10 mouse cellular contexts compared by ENCODE assay signal in genomic region chr16:93535151-93535853, GRCm38 (mm10).
"Had no signal": no experiment of that assay in that cellular context is flagged by ENCODE, and none has a peak within 500 bp of the region (broad histone marks: within the 10 kb centered on the region; RNA-seq: fewer than 3 reads in every experiment).

No protein-coding gene starts in this region.

- H3K4me3 ChIP-seq: left cerebral cortex, adult 2 months; limb, embryonic 10.5 days; liver, embryonic 15.5 days; midbrain, embryonic 13.5 days; neural tube, embryonic 15.5 days had no signal

- DNase-seq: kidney, adult 2 months; kidney, postnatal 25 days; right cerebral cortex, adult 18-20 months; right cerebral cortex, postnatal 25 days; thymus, postnatal 14 days had no signal

- H3K27ac ChIP-seq: left cerebral cortex, adult 2 months; limb, embryonic 10.5 days; liver, embryonic 15.5 days; midbrain, embryonic 13.5 days; neural tube, embryonic 15.5 days had no signal
